Mouse (Mus musculus) yolk sac, embryonic 10.5 days (tissue): Measurements from ENCODE around the gene Fgfr2.
A peak's percentile ranks its signal among the peaks of the same experiment; 100 is the strongest.

ENCODE experiments used
- DNase-seq: peaks from one replicate; pipeline ENCODE4 v3.0.0-alpha.2; 2017; ENCODE audit warnings: low spot score

Fgfr2 gene

GRCm38 (mm10) chr7:131958705-131959104 is 1164.4 kb downstream of the Fgfr2 start:
- no peak for DNase-seq

- no peak for DNase-seq
These were observed 1169.7 kb downstream of the Fgfr2 start for GRCm38 (mm10) chr7:131953402-131953801.

GRCm38 (mm10) chr7:131951131-131951530 is 1172.0 kb downstream of the Fgfr2 start:
- DNase-seq, result no peak

GRCm38 (mm10) chr7:131937611-131938010 is 1185.5 kb downstream of the Fgfr2 start:
- no peak for DNase-seq

- DNase-seq, result no peak
These were observed 1195.7 kb downstream of the Fgfr2 start for GRCm38 (mm10) chr7:131927288-131928050.

GRCm38 (mm10) chr7:131917384-131917783 is 1205.8 kb downstream of the Fgfr2 start:
- no peak for DNase-seq

- no peak for DNase-seq
These were observed 1213.5 kb downstream of the Fgfr2 start for GRCm38 (mm10) chr7:131909611-131910010.

- no peak for DNase-seq
These were observed 1216.5 kb downstream of the Fgfr2 start for GRCm38 (mm10) chr7:131906499-131907190.

- DNase-seq, result peak; percentile 14
These were observed 1223.8 kb downstream of the Fgfr2 start for GRCm38 (mm10) chr7:131899356-131899755.

GRCm38 (mm10) chr7:131897282-131897681 is 1225.9 kb downstream of the Fgfr2 start:
- DNase-seq, result no peak

GRCm38 (mm10) chr7:131882824-131883223 is 1240.3 kb downstream of the Fgfr2 start:
- no peak for DNase-seq

- DNase-seq, result peak; percentile 36
These were observed 1241.1 kb downstream of the Fgfr2 start for GRCm38 (mm10) chr7:131881876-131882615.

- no peak for DNase-seq
These were observed 1243.0 kb downstream of the Fgfr2 start for GRCm38 (mm10) chr7:131880150-131880549.

GRCm38 (mm10) chr7:131878846-131879245 is 1244.3 kb downstream of the Fgfr2 start:
- DNase-seq, result no peak

GRCm38 (mm10) chr7:131861157-131861556 is 1262.0 kb downstream of the Fgfr2 start:
- DNase-seq, result no peak

- no peak for DNase-seq
These were observed 1267.5 kb downstream of the Fgfr2 start for GRCm38 (mm10) chr7:131855641-131856040.

- no peak for DNase-seq
These were observed 1272.6 kb downstream of the Fgfr2 start for GRCm38 (mm10) chr7:131850579-131850978.

GRCm38 (mm10) chr7:131846066-131846905 is 1276.9 kb downstream of the Fgfr2 start:
- DNase-seq, result no peak

GRCm38 (mm10) chr7:131830261-131830660 is 1292.9 kb downstream of the Fgfr2 start:
- no peak for DNase-seq

GRCm38 (mm10) chr7:131826811-131827210 is 1296.3 kb downstream of the Fgfr2 start:
- DNase-seq, result no peak

GRCm38 (mm10) chr7:131817976-131818375 is 1305.2 kb downstream of the Fgfr2 start:
- no peak for DNase-seq

GRCm38 (mm10) chr7:131816641-131817040 is 1306.5 kb downstream of the Fgfr2 start:
- no peak for DNase-seq
